Mouse (Mus musculus): ENCODE measurements around the gene Atf4. TPM values are rescaled to one million over a fixed set of nuclear protein-coding genes. Genes with fewer than 3 reads are reported as not detected.

Gene Atf4
- polyA plus RNA-seq, 1 experiment from 2014 or later, result 115 TPM

DNA sequence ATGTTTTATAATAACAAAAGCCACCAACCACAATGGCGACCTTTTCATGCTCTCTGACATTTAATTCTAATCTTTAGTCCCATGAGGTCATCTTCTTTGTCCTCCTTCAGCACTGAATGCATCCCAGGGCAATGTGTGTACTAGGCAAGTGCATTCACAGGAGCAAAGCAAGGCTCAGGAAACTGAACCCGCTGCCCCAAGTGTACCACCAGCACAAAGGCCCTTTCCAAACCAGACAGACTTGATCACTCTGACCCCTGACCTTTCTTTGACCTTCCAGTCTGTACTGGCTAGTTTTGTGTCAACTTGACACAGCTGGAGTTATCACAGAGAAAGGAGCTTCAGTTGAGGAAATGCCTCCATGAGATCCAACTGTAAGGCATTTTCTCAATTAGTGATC lies 22.7 kb upstream of the Atf4 start:
- Histone ChIP-seq H3K36me3 (ENCODE audit: insufficient read depth) (peaks cover 17% of the 10 kb centered on the region), H3K4me3 (ENCODE audit: low read depth, low read length) (no peak overlapping the region), H3K4me2 (no peak overlapping the region), H3K27me3 (ENCODE audit: insufficient read depth, low read length) (no peaks in the 10 kb centered on the region), H3K27ac (ENCODE audit: low read depth) (no peak overlapping the region), H3K4me1 (ENCODE audit: insufficient read depth) (0 out of 2 replicates have a peak, but pooled peaks cover 3% of the 10 kb centered on the region), H3K9ac (no peak overlapping the region), H3K9me3 (ENCODE audit: low read depth, low read length) (no peaks in the 10 kb centered on the region)
- ATAC-seq (ENCODE audit: insufficient read depth), result no peak
- no peak for DNase-seq
- no peak for TF ChIP-seq CTCF (IDR thresholded peaks at IDR 0.05; ENCODE audit: low read depth)
- 71% methylated on average over 2 of the region's 2 CpGs for WGBS

DNA sequence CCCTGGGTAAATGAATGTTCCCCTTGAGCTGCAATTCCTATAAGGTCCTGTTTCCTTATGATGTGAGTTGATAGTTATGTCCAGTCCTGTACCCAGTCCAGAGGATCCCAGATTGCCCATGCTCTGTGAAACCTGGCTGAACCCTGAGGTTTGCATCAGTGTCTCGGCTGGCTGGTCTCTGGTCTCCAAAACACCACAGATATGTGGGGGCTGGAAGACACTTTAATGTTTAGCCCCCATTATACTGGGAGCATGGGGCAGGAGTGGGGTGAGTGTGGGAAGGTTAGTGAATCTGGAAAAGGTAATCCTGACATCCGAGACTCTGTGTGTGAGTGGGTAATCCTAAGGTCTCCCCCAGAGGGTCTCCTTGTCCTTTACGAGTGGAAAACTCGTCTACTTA lies 21.9 kb upstream of the Atf4 start:
- peak overlapping the region; percentile 36 for H3K27ac ChIP-seq (ENCODE audit: low read depth)
- no peak overlapping the region for H3K9ac ChIP-seq
- no peak for DNase-seq
- WGBS, result 53% methylated on average over 4 of the region's 4 CpGs
- H3K4me2 ChIP-seq, result no peak overlapping the region
- H3K4me1 ChIP-seq (ENCODE audit: insufficient read depth), result 0 out of 2 replicates have a peak, but pooled peaks cover 3% of the 10 kb centered on the region
- TF ChIP-seq CTCF (IDR thresholded peaks at IDR 0.05; ENCODE audit: low read depth), result no peak
- H3K36me3 ChIP-seq (ENCODE audit: insufficient read depth), result peaks cover 22% of the 10 kb centered on the region
- H3K4me3 ChIP-seq (ENCODE audit: low read depth, low read length), result peak overlapping the region; percentile 93; the same call in 1 of the 2 replicates
- no peak for ATAC-seq (ENCODE audit: insufficient read depth)
- H3K9me3 ChIP-seq (ENCODE audit: low read depth, low read length), result no peaks in the 10 kb centered on the region
- no peaks in the 10 kb centered on the region for H3K27me3 ChIP-seq (ENCODE audit: insufficient read depth, low read length)

DNA sequence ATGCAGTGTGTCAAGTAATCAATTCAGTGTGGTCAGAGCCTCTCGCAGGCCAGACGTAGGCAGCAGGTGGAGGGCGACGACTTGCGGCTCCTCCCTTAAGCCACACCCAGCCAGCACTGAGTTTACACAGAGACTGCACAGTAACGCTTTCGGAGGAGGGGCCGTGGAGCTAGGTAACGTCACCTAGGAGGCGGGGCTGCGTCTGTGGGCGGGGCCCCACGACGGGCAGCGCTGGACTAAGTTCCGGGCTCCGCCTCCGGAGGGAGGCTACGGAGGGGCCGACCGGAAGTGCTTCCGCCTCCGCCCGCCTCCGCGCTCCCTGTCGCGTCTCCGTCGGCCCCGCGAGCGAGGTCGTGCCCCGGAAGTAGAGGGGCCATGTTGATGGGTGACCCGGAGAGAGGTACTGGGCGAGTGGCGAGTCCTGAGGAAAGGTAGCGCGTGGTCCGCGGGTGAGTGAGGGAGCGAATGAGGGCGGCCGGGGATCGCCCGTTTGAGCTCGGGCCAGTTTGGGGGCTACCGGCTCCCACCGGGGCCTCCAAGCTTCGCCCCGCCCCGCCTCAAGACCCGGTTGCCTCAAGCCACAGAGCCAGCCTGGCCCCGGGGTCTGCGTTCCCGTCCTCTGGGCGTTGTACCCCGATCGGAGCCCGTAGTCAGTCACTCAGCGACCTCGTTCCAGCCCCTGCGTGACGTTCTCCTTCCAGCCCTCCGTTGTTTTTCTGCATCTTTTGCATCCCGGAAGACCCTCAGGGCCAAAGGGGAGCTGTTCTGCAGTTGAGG lies 21.1 kb upstream of the Atf4 start, which contains the start of gene Mief1:
Gene Mief1, plus strand, starts transcription at position 286 of the 777 bp plus-strand sequence.
- peaks cover 31% of the 10 kb centered on the region for H3K36me3 ChIP-seq (ENCODE audit: insufficient read depth)
- peak within 1 kb of the TSS; percentile 93 for H3K4me3 ChIP-seq (ENCODE audit: low read depth, low read length)
- no peaks in the 10 kb centered on the region for H3K27me3 ChIP-seq (ENCODE audit: insufficient read depth, low read length)
- peak within 1 kb of the TSS; percentile 90 for H3K27ac ChIP-seq (ENCODE audit: low read depth)
- peak; percentile 99 for DNase-seq
- under 1% methylated on average over 67 of the region's 67 CpGs for whole genome bisulfite sequencing
- ATAC-seq (ENCODE audit: insufficient read depth), result peak; percentile 97
- H3K4me1 ChIP-seq (ENCODE audit: insufficient read depth), result 0 out of 2 replicates have a peak, but pooled peaks cover 3% of the 10 kb centered on the region
- peak within 1 kb of the TSS; percentile 87 for H3K9ac ChIP-seq
- H3K4me2 ChIP-seq, result peak within 1 kb of the TSS; percentile 86
- no peaks in the 10 kb centered on the region for H3K9me3 ChIP-seq (ENCODE audit: low read depth, low read length)
- 0 out of 2 replicates have a peak, but pooled peaks have one; percentile 21 for TF ChIP-seq CTCF (IDR thresholded peaks at IDR 0.05; ENCODE audit: low read depth)

DNA sequence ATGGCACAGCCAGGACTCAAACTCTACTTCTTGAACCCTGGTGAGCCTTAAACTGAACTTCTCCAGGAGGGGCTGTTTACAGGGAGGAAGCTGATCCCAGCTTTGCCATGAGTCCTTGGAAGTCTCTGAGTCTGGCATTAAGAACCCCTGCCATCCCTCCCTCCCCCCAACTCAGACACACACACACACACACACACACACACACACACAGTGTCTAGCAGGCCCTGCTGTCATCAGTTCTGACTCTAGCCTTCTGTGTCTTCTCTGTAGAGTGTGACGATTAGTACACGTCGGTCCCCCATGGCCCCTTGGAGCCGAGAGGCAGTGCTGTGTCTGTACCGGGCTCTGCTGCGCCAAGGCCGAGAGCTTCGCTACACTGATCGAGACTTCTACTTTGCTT lies 19.4 kb upstream of the Atf4 start, which contains the start of gene AC140267.1:
Gene AC140267.1, plus strand, starts transcription at position 301 of the 400 bp plus-strand sequence.
- no peak for TF ChIP-seq CTCF (IDR thresholded peaks at IDR 0.05; ENCODE audit: low read depth)

DNA sequence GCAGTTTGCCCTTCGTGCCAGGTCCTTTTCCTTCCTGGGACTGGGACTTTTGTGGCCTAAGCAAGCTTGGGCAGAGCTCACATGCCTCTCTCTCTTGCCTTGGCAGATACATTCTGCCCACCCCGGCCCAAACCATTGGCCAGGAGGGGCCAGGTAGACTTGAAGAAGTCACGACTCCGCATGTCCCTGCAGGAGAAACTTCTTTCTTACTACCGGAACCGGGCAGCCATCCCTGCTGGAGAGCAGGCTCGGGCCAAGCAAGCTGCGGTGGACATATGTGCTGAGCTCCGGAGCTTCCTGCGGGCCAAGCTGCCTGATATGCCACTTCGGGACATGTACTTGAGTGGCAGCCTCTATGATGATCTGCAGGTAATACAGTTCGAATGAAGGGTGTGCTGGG lies 6.8 kb upstream of the Atf4 start:
- 93% methylated on average over 12 of the region's 12 CpGs for WGBS
- TF ChIP-seq CTCF (IDR thresholded peaks at IDR 0.05; ENCODE audit: low read depth), result no peak
- H3K36me3 ChIP-seq (ENCODE audit: insufficient read depth), result peaks cover 89% of the 10 kb centered on the region
- no peak overlapping the region for H3K9ac ChIP-seq
- no peak for ATAC-seq (ENCODE audit: insufficient read depth)
- DNase-seq, result no peak
- no peak overlapping the region for H3K4me3 ChIP-seq (ENCODE audit: low read depth, low read length)
- H3K27ac ChIP-seq (ENCODE audit: low read depth), result no peak overlapping the region
- no peaks in the 10 kb centered on the region for H3K9me3 ChIP-seq (ENCODE audit: low read depth, low read length)
- no peak overlapping the region for H3K4me2 ChIP-seq
- no peaks in the 10 kb centered on the region for H3K4me1 ChIP-seq (ENCODE audit: insufficient read depth)
- no peaks in the 10 kb centered on the region for H3K27me3 ChIP-seq (ENCODE audit: insufficient read depth, low read length)

More for the DNA sequence above, 19.4 kb upstream of the Atf4 start, which contains the start of gene AC140267.1:
- Histone ChIP-seq H3K27ac (ENCODE audit: low read depth) (no peak within 1 kb of the TSS), H3K9me3 (ENCODE audit: low read depth, low read length) (no peaks in the 10 kb centered on the region), H3K4me3 (ENCODE audit: low read depth, low read length) (peak within 1 kb of the TSS; percentile 93), H3K4me2 (peak within 1 kb of the TSS; percentile 86), H3K9ac (peak within 1 kb of the TSS; percentile 87), H3K4me1 (ENCODE audit: insufficient read depth) (0 out of 2 replicates have a peak, but pooled peaks cover 3% of the 10 kb centered on the region), H3K36me3 (ENCODE audit: insufficient read depth) (peaks cover 38% of the 10 kb centered on the region), H3K27me3 (ENCODE audit: insufficient read depth, low read length) (no peaks in the 10 kb centered on the region)
- WGBS, result 94% methylated on average over 9 of the region's 9 CpGs
- DNase-seq (no peak), ATAC-seq (ENCODE audit: insufficient read depth) (no peak)

DNA sequence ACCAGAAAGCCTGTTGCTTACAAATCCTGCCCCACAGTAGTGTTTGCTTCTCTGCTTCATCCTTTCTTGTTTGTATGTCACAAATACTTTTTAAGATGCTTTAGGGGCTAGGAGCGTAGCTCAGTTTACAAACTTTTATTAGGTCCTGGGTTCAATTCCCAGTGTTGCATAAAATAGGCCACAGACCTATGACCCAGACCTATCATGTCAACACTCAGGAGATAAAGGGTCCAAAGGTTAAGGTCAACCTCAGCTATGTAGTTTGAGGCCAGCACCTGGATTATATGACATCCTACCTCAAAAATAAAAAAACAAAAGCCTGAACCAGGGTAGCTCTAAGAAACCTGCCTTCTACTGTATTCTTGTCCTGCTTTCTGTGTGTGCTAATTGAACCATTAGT lies 6.4 kb upstream of the Atf4 start:
- no peak overlapping the region for H3K4me3 ChIP-seq (ENCODE audit: low read depth, low read length)
- ATAC-seq (ENCODE audit: insufficient read depth), result no peak
- WGBS, result 92% methylated on average over 1 of the region's 1 CpGs
- H3K27me3 ChIP-seq (ENCODE audit: insufficient read depth, low read length), result no peaks in the 10 kb centered on the region
- no peak for DNase-seq
- H3K9ac ChIP-seq, result no peak overlapping the region
- peaks cover 84% of the 10 kb centered on the region for H3K36me3 ChIP-seq (ENCODE audit: insufficient read depth)
- TF ChIP-seq CTCF (IDR thresholded peaks at IDR 0.05; ENCODE audit: low read depth), result no peak
- no peak overlapping the region for H3K27ac ChIP-seq (ENCODE audit: low read depth)
- no peaks in the 10 kb centered on the region for H3K4me1 ChIP-seq (ENCODE audit: insufficient read depth)
- H3K4me2 ChIP-seq, result no peak overlapping the region
- no peaks in the 10 kb centered on the region for H3K9me3 ChIP-seq (ENCODE audit: low read depth, low read length)

DNA sequence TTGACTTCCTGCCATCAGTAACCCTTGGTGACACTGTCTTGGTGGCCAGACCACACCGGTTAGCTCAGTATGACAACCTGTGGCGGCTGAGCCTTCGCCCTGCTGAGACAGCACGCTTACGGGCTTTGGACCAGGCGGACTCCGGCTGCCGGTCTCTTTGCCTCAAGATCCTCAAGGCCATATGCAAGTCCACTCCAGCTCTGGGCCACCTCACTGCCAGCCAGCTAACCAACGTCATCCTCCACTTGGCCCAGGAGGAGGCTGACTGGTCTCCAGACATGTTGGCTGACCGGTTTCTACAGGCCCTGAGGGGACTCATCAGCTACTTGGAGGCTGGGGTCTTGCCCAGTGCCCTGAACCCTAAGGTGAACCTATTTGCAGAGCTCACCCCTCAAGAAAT lies 5.3 kb upstream of the Atf4 start:
- H3K27ac ChIP-seq (ENCODE audit: low read depth), result no peak overlapping the region
- TF ChIP-seq CTCF (IDR thresholded peaks at IDR 0.05; ENCODE audit: low read depth), result no peak
- no peak overlapping the region for H3K4me2 ChIP-seq
- H3K27me3 ChIP-seq (ENCODE audit: insufficient read depth, low read length), result no peaks in the 10 kb centered on the region
- ATAC-seq (ENCODE audit: insufficient read depth) (no peak), DNase-seq (no peak)
- peaks cover 74% of the 10 kb centered on the region for H3K36me3 ChIP-seq (ENCODE audit: insufficient read depth)
- no peaks in the 10 kb centered on the region for H3K9me3 ChIP-seq (ENCODE audit: low read depth, low read length)
- 88% methylated on average over 10 of the region's 10 CpGs for WGBS
- no peak overlapping the region for H3K9ac ChIP-seq
- H3K4me1 ChIP-seq (ENCODE audit: insufficient read depth), result no peaks in the 10 kb centered on the region
- H3K4me3 ChIP-seq (ENCODE audit: low read depth, low read length), result no peak overlapping the region

Data from lung, embryonic 14.5 days (tissue).